Mouse (Mus musculus) liver, postnatal 0 days (tissue): ENCODE measurements around the gene Szrd1. TPM values are rescaled to one million over a fixed set of nuclear protein-coding genes. Genes with fewer than 3 reads are reported as not detected.

Experiments used
- ATAC-seq: fragments of 200-750 bp; cut with Nextera tagmentation; 2 replicates; pipeline ENCODE4 v1.8.0; 2017; ENCODE audit warnings: mild to moderate bottlenecking, moderate library complexity
- DNase-seq: peaks from one replicate; pipeline ENCODE4 v3.0.0-alpha.2; 2016
- H3K27ac ChIP-seq: fragments of 300-500 bp; sonication (generic); 2 replicates; pipeline ENCODE4 v1.5.1; 2014; ENCODE audit warnings: antibody characterized with exemption, moderate library complexity, mild to moderate bottlenecking, low read depth
- H3K27me3 ChIP-seq: fragments of 300-500 bp; sonication (generic); 2 replicates; pipeline ENCODE4 v1.6.1; 2014; ENCODE audit warnings: low read length, control low read depth, mixed read lengths; ENCODE audit not compliant: insufficient read depth
- H3K36me3 ChIP-seq: fragments of 300-500 bp; sonication (generic); replicated peaks from 2 replicates; pipeline ENCODE4 v1.6.1; 2014; ENCODE audit warnings: mild to moderate bottlenecking, control low read depth, low read length, moderate library complexity, mixed read lengths; ENCODE audit not compliant: insufficient read depth
- H3K4me1 ChIP-seq: fragments of 300-500 bp; sonication (generic); 2 replicates; pipeline ENCODE4 v1.6.1; 2014; ENCODE audit warnings: antibody characterized with exemption, mild to moderate bottlenecking, control low read depth; ENCODE audit not compliant: insufficient read depth
- H3K4me2 ChIP-seq: fragments of 300-500 bp; sonication (generic); 2 replicates; pipeline ENCODE4 v1.6.1; 2014; ENCODE audit warnings: low read depth, mild to moderate bottlenecking, low read length, moderate library complexity, mixed read lengths
- H3K4me3 ChIP-seq: fragments of 300-500 bp; sonication (generic); 2 replicates; pipeline ENCODE4 v1.5.1; 2014; ENCODE audit warnings: low read depth, low read length
- H3K9ac ChIP-seq: fragments of 300-500 bp; sonication (generic); replicated peaks from 2 replicates; pipeline ENCODE4 v1.6.1; 2014; ENCODE audit warnings: mild to moderate bottlenecking, moderate library complexity
- H3K9me3 ChIP-seq: fragments of 300-500 bp; sonication (generic); 2 replicates; pipeline ENCODE4 v1.6.1; 2016; ENCODE audit warnings: mild to moderate bottlenecking, control low read depth, low read length, mixed read lengths
- CTCF ChIP-seq: sonication (generic); IDR thresholded peaks from 2 replicates; pipeline ENCODE4 v1.5.1; 2016; ENCODE audit warnings: antibody characterized with exemption, low read depth
- EP300 ChIP-seq: IDR thresholded peaks from 2 replicates; pipeline ENCODE4 v1.6.1; 2016; ENCODE audit warnings: antibody characterized with exemption, low read depth, mild to moderate bottlenecking
- WGBS: fragments of 180-500 bp; shearing (Covaris S2); extraction: QIAGEN DNeasy Blood & Tissue Kit; methylation state at CpG from one replicate; pipeline ENCODE4 v1.1.7; 2014; ENCODE audit not compliant: insufficient replicate concordance; 5-methylcytosine and 5-hydroxymethylcytosine counted together
- polyA plus RNA-seq: library from polyadenylated mRNA; unstranded; fragments of >200 nt; fragmentation: Nextera tagmentation; extraction: Ambion mirVana; gene quantifications from 2 replicates; pipeline ENCODE4 v1.2.1, GENCODE M21; 2015

Gene Szrd1
- polyA plus RNA-seq, 1 experiment from 2014 or later = 17.7 TPM

GRCm38 (mm10) chr4:141178500-141178899 lies 38.9 kb upstream of the Szrd1 start:
- Histone ChIP-seq H3K4me1 (peaks cover 5% of the 10 kb centered on the region), H3K9ac (no peak overlapping the region), H3K4me3 (no peak overlapping the region), H3K4me2 (no peak overlapping the region), H3K27ac (no peak overlapping the region), H3K27me3 (no peaks in the 10 kb centered on the region), H3K36me3 (peaks cover 58% of the 10 kb centered on the region), H3K9me3 (no peaks in the 10 kb centered on the region)
- WGBS = 90% methylated on average over 4 of the region's 4 CpGs
- TF ChIP-seq CTCF (no peak), EP300 (no peak)
- DNase-seq = no peak
- no peak for ATAC-seq

- Histone ChIP-seq H3K4me1 (peaks cover 5% of the 10 kb centered on the region; the same call in 1 of the 2 replicates), H3K36me3 (peaks cover 59% of the 10 kb centered on the region), H3K27me3 (no peaks in the 10 kb centered on the region), H3K27ac (peak overlapping the region; percentile 81), H3K4me2 (no peak overlapping the region), H3K9me3 (no peaks in the 10 kb centered on the region), H3K9ac (no peak overlapping the region; the same call in 1 of the 2 replicates), H3K4me3 (no peak overlapping the region)
- DNase-seq (no peak), ATAC-seq (peak; percentile 75)
- TF ChIP-seq CTCF (no peak), EP300 (0 out of 2 replicates have a peak, but pooled peaks have one; percentile 12)
- 71% methylated on average over 10 of the region's 10 CpGs for WGBS
Observed at GRCm38 (mm10) chr4:141176328-141176838, 36.8 kb upstream of the Szrd1 start.

GRCm38 (mm10) chr4:141175783-141176182 lies 36.2 kb upstream of the Szrd1 start:
- H3K27ac ChIP-seq = peak overlapping the region; percentile 81
- whole genome bisulfite sequencing = 82% methylated on average over 5 of the region's 5 CpGs
- TF ChIP-seq EP300 (no peak), CTCF (no peak)
- no peak overlapping the region for H3K4me3 ChIP-seq
- H3K36me3 ChIP-seq = peaks cover 59% of the 10 kb centered on the region
- peaks cover 5% of the 10 kb centered on the region; the same call in 1 of the 2 replicates for H3K4me1 ChIP-seq
- H3K9ac ChIP-seq = no peak overlapping the region; the same call in 1 of the 2 replicates
- no peaks in the 10 kb centered on the region for H3K27me3 ChIP-seq
- DNase-seq = no peak
- no peaks in the 10 kb centered on the region for H3K9me3 ChIP-seq
- no peak for ATAC-seq
- no peak overlapping the region for H3K4me2 ChIP-seq

GRCm38 (mm10) chr4:141172121-141172520 lies 32.5 kb upstream of the Szrd1 start:
- Histone ChIP-seq H3K4me3 (no peak overlapping the region), H3K36me3 (peaks cover 69% of the 10 kb centered on the region), H3K4me1 (peaks cover 9% of the 10 kb centered on the region; the same call in 1 of the 2 replicates), H3K9ac (no peak overlapping the region), H3K4me2 (no peak overlapping the region), H3K27me3 (no peaks in the 10 kb centered on the region), H3K27ac (no peak overlapping the region), H3K9me3 (no peaks in the 10 kb centered on the region)
- ATAC-seq (no peak), DNase-seq (no peak)
- WGBS = 95% methylated on average over 8 of the region's 8 CpGs
- TF ChIP-seq EP300 = no peak

GRCm38 (mm10) chr4:141167156-141167555 lies 27.6 kb upstream of the Szrd1 start:
- Histone ChIP-seq H3K9ac (no peak overlapping the region), H3K36me3 (peaks cover 46% of the 10 kb centered on the region), H3K9me3 (no peaks in the 10 kb centered on the region), H3K27me3 (no peaks in the 10 kb centered on the region), H3K4me3 (no peak overlapping the region), H3K4me1 (peaks cover 25% of the 10 kb centered on the region), H3K27ac (no peak overlapping the region), H3K4me2 (no peak overlapping the region)
- DNase-seq = no peak
- TF ChIP-seq CTCF (peak; percentile 36; the same call in 1 of the 2 replicates), EP300 (no peak)
- no peak for ATAC-seq
- 91% methylated on average over 3 of the region's 3 CpGs for WGBS

- Histone ChIP-seq H3K4me1 (peaks cover 37% of the 10 kb centered on the region), H3K9ac (no peak overlapping the region), H3K4me2 (no peak overlapping the region), H3K4me3 (no peak overlapping the region), H3K27ac (no peak overlapping the region), H3K27me3 (no peaks in the 10 kb centered on the region), H3K36me3 (peaks cover 32% of the 10 kb centered on the region), H3K9me3 (no peaks in the 10 kb centered on the region)
- TF ChIP-seq CTCF (no peak), EP300 (no peak)
- DNase-seq (no peak), ATAC-seq (no peak)
- 83% methylated on average over 8 of the region's 8 CpGs for WGBS
Observed at GRCm38 (mm10) chr4:141165744-141166292, 26.2 kb upstream of the Szrd1 start.
